ENCODE assay signal across 8 mouse cellular contexts in genomic region chrX:159627588-159628566, GRCm38 (mm10). TPM values are rescaled to one million over a fixed set of nuclear protein-coding genes. Genes with fewer than 3 reads are reported as not detected.
A peak's percentile ranks its signal among the peaks of the same experiment; 100 is the strongest.
DNase-seq lines count a peak whose midpoint lies in the region; ATAC-seq and TF ChIP-seq lines count a peak whose summit lies in the region.

No protein-coding gene starts in this region.

- peak; percentile 66 for ATAC-seq in erythroid progenitor cell, adult 5-6 weeks (replicated peaks; ENCODE audit: low FRiP score, poor library complexity, severe bottlenecking)
- ATAC-seq in hindbrain, embryonic 14.5 days (ENCODE audit: low FRiP score) = peak; percentile 64
- peak; percentile 44; the same call in 1 of the 2 replicates for ATAC-seq in limb, embryonic 12.5 days (ENCODE audit: insufficient number of reproducible peaks, insufficient read depth, low FRiP score, low TSS enrichment, low read depth)
- peak; percentile 77 for ATAC-seq in midbrain, embryonic 12.5 days (ENCODE audit: low FRiP score, low read depth)
- peak; percentile 70; the same call in 1 of the 2 replicates for ATAC-seq in stomach, embryonic 15.5 days (ENCODE audit: insufficient read depth, low FRiP score, low read depth)

- no peaks in the 10 kb centered on the region for H3K36me3 ChIP-seq in hindbrain, embryonic 14.5 days (replicated peaks; ENCODE audit: control insufficient read depth, insufficient read depth)
- H3K36me3 ChIP-seq in limb, embryonic 12.5 days = no peaks in the 10 kb centered on the region
- H3K36me3 ChIP-seq in midbrain, embryonic 12.5 days = no peaks in the 10 kb centered on the region
- no peaks in the 10 kb centered on the region for H3K36me3 ChIP-seq in stomach, embryonic 15.5 days

- DNase-seq in layer of hippocampus, adult 11-12 months (ENCODE audit: low spot score) = peak; percentile 10
- DNase-seq in layer of hippocampus, adult 9-11 months = no peak
- DNase-seq in hindbrain, embryonic 14.5 days (ENCODE audit: low spot score) = peak; percentile 26

- no peak for TF ChIP-seq CTCF in bone marrow macrophage, adult 2 months (IDR thresholded peaks at IDR 0.05; ENCODE audit: low read depth, low read length)

- H3K4me1 ChIP-seq in bone marrow macrophage, adult 2 months (ENCODE audit: control insufficient read depth, insufficient read depth, low read length) = peaks cover 7% of the 10 kb centered on the region
- H3K4me1 ChIP-seq in hindbrain, embryonic 14.5 days (replicated peaks; ENCODE audit: control insufficient read depth, insufficient read depth, low read length) = no peaks in the 10 kb centered on the region
- H3K4me1 ChIP-seq in limb, embryonic 12.5 days (replicated peaks) = no peaks in the 10 kb centered on the region
- H3K4me1 ChIP-seq in midbrain, embryonic 12.5 days = no peaks in the 10 kb centered on the region
- H3K4me1 ChIP-seq in stomach, embryonic 15.5 days = no peaks in the 10 kb centered on the region

- H3K4me3 ChIP-seq in bone marrow macrophage, adult 2 months (ENCODE audit: insufficient read depth, low read length) = peak overlapping the region; percentile 92
- peak overlapping the region; percentile 65 for H3K4me3 ChIP-seq in hindbrain, embryonic 14.5 days (replicated peaks; ENCODE audit: low read length)
- peak overlapping the region; percentile 55 for H3K4me3 ChIP-seq in limb, embryonic 12.5 days (replicated peaks)
- peak overlapping the region; percentile 58 for H3K4me3 ChIP-seq in midbrain, embryonic 12.5 days
- peak overlapping the region; percentile 59 for H3K4me3 ChIP-seq in stomach, embryonic 15.5 days (replicated peaks)

- H3K9me3 ChIP-seq in hindbrain, embryonic 14.5 days (ENCODE audit: control insufficient read depth, low read length) = no peaks in the 10 kb centered on the region
- no peaks in the 10 kb centered on the region for H3K9me3 ChIP-seq in limb, embryonic 12.5 days
- H3K9me3 ChIP-seq in midbrain, embryonic 12.5 days = no peaks in the 10 kb centered on the region
- H3K9me3 ChIP-seq in stomach, embryonic 15.5 days = no peaks in the 10 kb centered on the region

- 25% methylated on average over 37 of the region's 56 CpGs for WGBS in hindbrain, embryonic 14.5 days
- WGBS in limb, embryonic 12.5 days = 12% methylated on average over 44 of the region's 56 CpGs
- WGBS in midbrain, embryonic 12.5 days = 20% methylated on average over 54 of the region's 56 CpGs
- 25% methylated on average over 56 of the region's 56 CpGs for WGBS in stomach, embryonic 15.5 days

- H3K9ac ChIP-seq in hindbrain, embryonic 14.5 days = peak overlapping the region; percentile 73
- H3K9ac ChIP-seq in limb, embryonic 12.5 days (replicated peaks) = peak overlapping the region; percentile 65
- peak overlapping the region; percentile 71 for H3K9ac ChIP-seq in midbrain, embryonic 12.5 days (replicated peaks)
- H3K9ac ChIP-seq in stomach, embryonic 15.5 days = peak overlapping the region; percentile 46; the same call in 1 of the 2 replicates

- no peak for TF ChIP-seq POLR2A in bone marrow macrophage, adult 2 months (IDR thresholded peaks at IDR 0.05; ENCODE audit: borderline replicate concordance, low read depth, low read length)

- H3K4me2 ChIP-seq in hindbrain, embryonic 14.5 days (replicated peaks) = peak overlapping the region; percentile 64
- peak overlapping the region; percentile 64 for H3K4me2 ChIP-seq in limb, embryonic 12.5 days
- H3K4me2 ChIP-seq in midbrain, embryonic 12.5 days (replicated peaks) = peak overlapping the region; percentile 58
- peak overlapping the region; percentile 70 for H3K4me2 ChIP-seq in stomach, embryonic 15.5 days

- no peaks in the 10 kb centered on the region for H3K27me3 ChIP-seq in hindbrain, embryonic 14.5 days (ENCODE audit: control insufficient read depth, insufficient read depth, low read length)
- H3K27me3 ChIP-seq in limb, embryonic 12.5 days = peaks cover 56% of the 10 kb centered on the region
- H3K27me3 ChIP-seq in midbrain, embryonic 12.5 days = peaks cover 40% of the 10 kb centered on the region
- no peaks in the 10 kb centered on the region for H3K27me3 ChIP-seq in stomach, embryonic 15.5 days (replicated peaks)

- H3K27ac ChIP-seq in bone marrow macrophage, adult 2 months (ENCODE audit: insufficient read depth, low read depth, low read length) = peak overlapping the region; percentile 71
- peak overlapping the region; percentile 75 for H3K27ac ChIP-seq in hindbrain, embryonic 14.5 days
- H3K27ac ChIP-seq in limb, embryonic 12.5 days = peak overlapping the region; percentile 50
- peak overlapping the region; percentile 77 for H3K27ac ChIP-seq in midbrain, embryonic 12.5 days (replicated peaks)
- peak overlapping the region; percentile 67 for H3K27ac ChIP-seq in stomach, embryonic 15.5 days

RNA-seq across cellular contexts. Expression of gene Sh3kbp1, which starts 0.8 kb away (rescaled TPM):
- polyA plus RNA-seq in bone marrow macrophage, adult 2 months (2012; ENCODE audit: insufficient read depth, insufficient read length, missing spikeins) = 134 and 139 TPM in 2 replicates
- total RNA-seq in erythroid progenitor cell, adult 5-6 weeks (2015; ENCODE audit: low replicate concordance) = 36.5 and 41.4 TPM in 2 replicates
- total RNA-seq in erythroid progenitor cell, adult 5-6 weeks (2017; ENCODE audit: low replicate concordance) = 24.3 and 35.2 TPM in 2 replicates
- polyA plus RNA-seq in hindbrain, embryonic 14.5 days (2014; fragmentation: Nextera tagmentation; extraction: Ambion mirVana) = 53.4 and 61.1 TPM in 2 replicates
- polyA plus RNA-seq in limb, embryonic 12.5 days (2016; fragmentation: Nextera tagmentation; extraction: Ambion mirVana) = 26.3 and 28.5 TPM in 2 replicates
- 36.1 and 41.0 TPM in 2 replicates for polyA plus RNA-seq in midbrain, embryonic 12.5 days (2016; fragmentation: Nextera tagmentation; extraction: Ambion mirVana)
- 28.4 and 31.9 TPM in 2 replicates for polyA plus RNA-seq in stomach, embryonic 15.5 days (2015; fragmentation: Nextera tagmentation; extraction: Ambion mirVana)
